Mouse (Mus musculus) myocyte (in vitro differentiated cells): Measurements from ENCODE around the gene Eef1akmt1. TPM values are rescaled to one million over a fixed set of nuclear protein-coding genes. Genes with fewer than 3 reads are reported as not detected.

Source experiments
- H3K27me3 ChIP-seq: one replicate; pipeline ENCODE4 v1.6.1; 2011; ENCODE audit not compliant: control insufficient read depth, insufficient read depth, insufficient read length
- H3K36me3 ChIP-seq: one replicate; pipeline ENCODE4 v1.6.1; 2011; ENCODE audit not compliant: control insufficient read depth, insufficient read depth
- H3K4me2 ChIP-seq: one replicate; pipeline ENCODE4 v1.6.1; 2011; ENCODE audit warnings: low read depth, control low read depth
- H3K4me3 ChIP-seq: one replicate; pipeline ENCODE4 v1.5.1; 2011; ENCODE audit warnings: mild to moderate bottlenecking, control low read depth, moderate library complexity
- H3K79me2 ChIP-seq: one replicate; pipeline ENCODE4 v1.6.1; 2011; ENCODE audit not compliant: control insufficient read depth, insufficient read depth
- H3ac ChIP-seq: one replicate; pipeline ENCODE4 v1.6.1; 2011; ENCODE audit not compliant: control insufficient read depth, insufficient read length
- CEBPB ChIP-seq: IDR thresholded peaks from 2 replicates; pipeline ENCODE4 v1.6.1; 2011; ENCODE audit warnings: mild to moderate bottlenecking, moderate library complexity; ENCODE audit not compliant: poor library complexity, insufficient read depth, severe bottlenecking
- E2F4 ChIP-seq: IDR thresholded peaks from one replicate; pipeline ENCODE4 v1.6.1; 2011; ENCODE audit warnings: mild to moderate bottlenecking, control low read depth, moderate library complexity; ENCODE audit not compliant: insufficient read depth
- MAX ChIP-seq: IDR thresholded peaks from one replicate; pipeline ENCODE4 v1.6.1; 2011; ENCODE audit warnings: low read depth, mild to moderate bottlenecking, control low read depth
- MYOD1 ChIP-seq, 3 experiments: IDR thresholded peaks; one replicate each; pipeline ENCODE4 v1.6.1; 2011; ENCODE audit warnings: control low read depth in 2 of 3, low read depth in 2 of 3, mild to moderate bottlenecking in 2 of 3, moderate library complexity in 1 of 3; ENCODE audit not compliant: insufficient read length in 2 of 3, control insufficient read depth in 1 of 3
- MYOG ChIP-seq, 3 experiments: IDR thresholded peaks; one replicate each; pipeline ENCODE4 v1.6.1; 2011; ENCODE audit warnings: control low read depth in 2 of 3, low read depth in 2 of 3, mild to moderate bottlenecking in 2 of 3; ENCODE audit not compliant: insufficient read length in 2 of 3, control insufficient read depth in 1 of 3, insufficient read depth in 1 of 3
- POLR2A ChIP-seq: IDR thresholded peaks from one replicate; pipeline ENCODE4 v1.6.1; 2011; ENCODE audit warnings: low read depth, mild to moderate bottlenecking, control low read depth, moderate library complexity; ENCODE audit not compliant: insufficient read length
- POLR2AphosphoS2 ChIP-seq: IDR thresholded peaks from one replicate; pipeline ENCODE4 v1.6.1; 2011; ENCODE audit warnings: low read depth, control low read depth; ENCODE audit not compliant: insufficient read length
- REST ChIP-seq: IDR thresholded peaks from one replicate; pipeline ENCODE4 v1.6.1; 2011; ENCODE audit warnings: mild to moderate bottlenecking, control low read depth, moderate library complexity; ENCODE audit not compliant: insufficient read depth, insufficient read length
- SRF ChIP-seq: IDR thresholded peaks from one replicate; pipeline ENCODE4 v1.6.1; 2011; ENCODE audit warnings: low read depth; ENCODE audit not compliant: control insufficient read depth, insufficient read length
- TCF12 ChIP-seq: IDR thresholded peaks from one replicate; pipeline ENCODE4 v1.6.1; 2011; ENCODE audit warnings: mild to moderate bottlenecking, control low read depth; ENCODE audit not compliant: poor library complexity, insufficient read depth, severe bottlenecking
- TCF3 ChIP-seq: IDR thresholded peaks from one replicate; pipeline ENCODE4 v1.6.1; 2011; ENCODE audit warnings: low read depth, control low read depth; ENCODE audit not compliant: insufficient read length
- USF1 ChIP-seq: IDR thresholded peaks from one replicate; pipeline ENCODE4 v1.6.1; 2011; ENCODE audit warnings: low read depth, mild to moderate bottlenecking, control low read depth, moderate library complexity
- polyA plus RNA-seq: library from polyadenylated mRNA; unstranded; fragments of >200 nt; fragmentation: generic; extraction: Trizol; gene quantifications from one replicate; pipeline ENCODE4 v1.2.1, GENCODE M21; 2012; ENCODE audit warnings: missing spikeins

Eef1akmt1 gene
- polyA plus RNA-seq, 1 experiment, result 52.3 TPM

DNA sequence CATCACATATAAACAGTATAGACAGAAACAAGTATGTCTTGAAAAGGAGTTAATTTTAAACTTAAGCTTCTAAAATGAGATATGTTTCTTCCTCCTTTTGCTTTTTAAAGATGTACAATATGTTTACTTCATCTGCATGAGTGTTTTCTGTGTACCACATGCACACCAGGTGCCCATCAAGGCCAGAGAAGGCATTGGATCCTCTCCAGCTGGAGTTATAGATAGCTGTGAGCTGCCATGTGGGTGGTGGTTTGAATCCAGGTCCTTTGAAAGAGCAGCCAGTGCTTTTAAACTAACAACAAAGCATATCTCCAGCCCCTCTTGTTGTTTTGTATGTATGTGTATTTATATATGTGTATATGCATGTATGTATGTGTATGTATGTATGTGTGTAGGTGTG lies 18.5 kb downstream of the Eef1akmt1 start:
- Histone ChIP-seq H3K36me3 (peaks cover 8% of the 10 kb centered on the region), H3K4me3 (no peak overlapping the region), H3K27me3 (no peaks in the 10 kb centered on the region), H3K79me2 (no peaks in the 10 kb centered on the region), H3ac (no peak overlapping the region), H3K4me2 (no peak overlapping the region)
- no peak for TF ChIP-seq MAX
- no peak for TF ChIP-seq TCF12
- no peak for TF ChIP-seq POLR2A
- TF ChIP-seq POLR2AphosphoS2, result no peak
- no peak for TF ChIP-seq SRF
- no peak for TF ChIP-seq E2F4
- TF ChIP-seq MYOD1 (IDR thresholded peaks at IDR 0.05; ENCODE audit: control insufficient read depth in 1 of 3, insufficient read length in 2 of 3, low read depth in 2 of 3), result no peak
- no peak for TF ChIP-seq TCF3
- TF ChIP-seq MYOG (IDR thresholded peaks at IDR 0.05; ENCODE audit: control insufficient read depth in 1 of 3, insufficient read depth in 1 of 3, insufficient read length in 2 of 3, low read depth in 2 of 3), result no peak
- TF ChIP-seq CEBPB, result no peak
- no peak for TF ChIP-seq USF1
- no peak for TF ChIP-seq REST

DNA sequence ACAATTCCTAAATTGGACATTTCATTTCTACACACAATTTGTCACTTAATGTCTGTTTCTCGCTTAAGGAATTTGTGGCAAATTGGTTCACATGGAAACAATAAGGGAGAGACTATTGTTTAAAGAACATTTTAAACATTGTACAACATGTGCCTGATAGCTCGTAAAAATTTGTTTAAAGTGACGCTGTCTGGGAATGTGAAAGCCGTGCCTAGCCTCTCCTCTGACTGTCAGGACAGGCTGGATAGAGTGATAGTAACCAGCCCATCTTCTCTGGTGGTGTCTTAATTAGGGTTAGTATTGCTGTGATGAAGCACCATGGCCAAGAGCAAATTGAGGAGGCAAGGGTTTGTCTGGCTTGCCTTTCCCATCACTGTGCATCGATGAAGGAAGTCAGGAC lies 24.4 kb downstream of the Eef1akmt1 start:
- Histone ChIP-seq H3K4me2 (no peak overlapping the region), H3K4me3 (no peak overlapping the region), H3K27me3 (no peaks in the 10 kb centered on the region), H3K79me2 (no peaks in the 10 kb centered on the region), H3K36me3 (peaks cover 5% of the 10 kb centered on the region), H3ac (no peak overlapping the region)
- TF ChIP-seq TCF12 (no peak), USF1 (no peak), MYOD1 (IDR thresholded peaks at IDR 0.05; ENCODE audit: control insufficient read depth in 1 of 3, insufficient read length in 2 of 3, low read depth in 2 of 3) (no peak), POLR2A (no peak)

GRCm38 (mm10) chr14:57546557-57547021 lies 24.8 kb downstream of the Eef1akmt1 start:
- Histone ChIP-seq H3K36me3 (peaks cover 5% of the 10 kb centered on the region), H3K79me2 (no peaks in the 10 kb centered on the region), H3K27me3 (no peaks in the 10 kb centered on the region), H3ac (no peak overlapping the region), H3K4me3 (no peak overlapping the region), H3K4me2 (no peak overlapping the region)
- no peak for TF ChIP-seq REST
- TF ChIP-seq MYOD1 (IDR thresholded peaks at IDR 0.05; ENCODE audit: control insufficient read depth in 1 of 3, insufficient read length in 2 of 3, low read depth in 2 of 3), result peak in 2 of 3 experiments; percentile 40 to 63
- no peak for TF ChIP-seq CEBPB
- peak in 2 of 3 experiments; percentile 28 to 40 for TF ChIP-seq MYOG (IDR thresholded peaks at IDR 0.05; ENCODE audit: control insufficient read depth in 1 of 3, insufficient read depth in 1 of 3, insufficient read length in 2 of 3, low read depth in 2 of 3)
- TF ChIP-seq MAX, result no peak

DNA sequence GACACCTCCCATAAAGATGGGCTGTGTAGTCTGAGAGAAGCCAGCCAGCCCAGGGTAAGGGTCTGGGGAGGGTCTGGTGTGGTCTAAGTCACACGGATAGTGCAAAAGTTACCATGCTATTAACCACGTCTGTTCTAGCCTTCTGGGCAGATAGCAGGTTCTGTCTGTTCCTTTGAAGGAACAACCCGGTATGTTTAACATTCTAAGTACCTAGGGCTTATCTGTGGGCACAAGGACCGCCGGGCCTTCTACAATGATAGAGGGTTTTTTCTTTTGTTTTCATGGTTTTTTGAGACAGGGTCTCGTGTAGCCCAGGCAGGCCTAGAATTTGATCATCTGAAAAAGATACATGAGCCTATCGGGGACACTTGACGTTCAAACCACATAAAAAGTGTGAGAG lies 25.3 kb downstream of the Eef1akmt1 start:
- Histone ChIP-seq H3K79me2 (no peaks in the 10 kb centered on the region), H3ac (no peak overlapping the region), H3K36me3 (peaks cover 5% of the 10 kb centered on the region), H3K27me3 (no peaks in the 10 kb centered on the region), H3K4me3 (no peak overlapping the region), H3K4me2 (no peak overlapping the region)
- TF ChIP-seq CEBPB (no peak), MYOG (IDR thresholded peaks at IDR 0.05; ENCODE audit: control insufficient read depth in 1 of 3, insufficient read depth in 1 of 3, insufficient read length in 2 of 3, low read depth in 2 of 3) (no peak), SRF (no peak), TCF3 (no peak), MYOD1 (IDR thresholded peaks at IDR 0.05; ENCODE audit: control insufficient read depth in 1 of 3, insufficient read length in 2 of 3, low read depth in 2 of 3) (no peak), REST (no peak), TCF12 (no peak), USF1 (no peak), POLR2AphosphoS2 (no peak)

DNA sequence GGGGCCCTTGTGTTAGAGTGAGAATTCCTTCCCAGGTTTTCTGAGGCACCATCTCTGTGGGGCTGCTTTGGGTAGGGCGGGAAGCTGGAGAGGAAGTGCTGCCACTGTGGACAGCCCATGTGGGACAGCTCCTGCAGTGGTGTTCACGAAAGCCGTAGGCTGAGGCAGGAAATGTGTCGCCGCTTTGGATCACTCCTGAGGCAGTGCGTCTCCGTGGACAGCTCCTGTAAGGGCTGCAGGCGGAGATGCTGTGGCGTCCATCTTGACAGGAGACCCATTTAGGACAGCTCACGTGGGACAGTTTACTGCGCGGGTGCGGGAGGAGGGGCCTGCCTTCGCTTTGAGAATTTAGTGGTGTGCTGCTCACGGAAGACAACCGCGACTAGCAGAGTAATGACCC lies 25.9 kb downstream of the Eef1akmt1 start:
- H3ac ChIP-seq, result no peak overlapping the region
- no peak overlapping the region for H3K4me3 ChIP-seq
- H3K27me3 ChIP-seq, result no peaks in the 10 kb centered on the region
- TF ChIP-seq TCF3, result no peak
- no peak for TF ChIP-seq MYOD1 (IDR thresholded peaks at IDR 0.05; ENCODE audit: control insufficient read depth in 1 of 3, insufficient read length in 2 of 3, low read depth in 2 of 3)
- no peak for TF ChIP-seq E2F4
- TF ChIP-seq CEBPB, result no peak
- no peak for TF ChIP-seq MAX
- TF ChIP-seq TCF12, result no peak
- TF ChIP-seq POLR2AphosphoS2, result no peak
- no peak for TF ChIP-seq REST
- TF ChIP-seq POLR2A, result no peak
- no peak for TF ChIP-seq USF1
- no peak for TF ChIP-seq SRF
- TF ChIP-seq MYOG (IDR thresholded peaks at IDR 0.05; ENCODE audit: control insufficient read depth in 1 of 3, insufficient read depth in 1 of 3, insufficient read length in 2 of 3, low read depth in 2 of 3), result no peak
- H3K79me2 ChIP-seq, result no peaks in the 10 kb centered on the region
- H3K36me3 ChIP-seq, result peaks cover 5% of the 10 kb centered on the region
- H3K4me2 ChIP-seq, result no peak overlapping the region
